Mouse (Mus musculus): ENCODE results near the gene Evi5l. TPM values are rescaled to one million over a fixed set of nuclear protein-coding genes. Genes with fewer than 3 reads are reported as not detected.

Gene Evi5l
- polyA plus RNA-seq, 2 experiments = 3.3 to 3.4 TPM

- ATAC-seq (ENCODE audit: insufficient read depth) = no peak
Measured at GRCm38 (mm10) chr8:4167918-4168317, 1.6 kb downstream of the Evi5l start.

GRCm38 (mm10) chr8:4172486-4172885 lies 6.1 kb downstream of the Evi5l start:
- WGBS (ENCODE audit: insufficient replicate concordance) = 48% methylated on average over 3 of the region's 3 CpGs
- TF ChIP-seq EP300 (IDR thresholded peaks at IDR 0.05; ENCODE audit: low read depth) = no peak
- no peak for TF ChIP-seq CTCF (IDR thresholded peaks at IDR 0.05; ENCODE audit: low read depth)

More at GRCm38 (mm10) chr8:4167918-4168317, 1.6 kb downstream of the Evi5l start:
- no peak overlapping the region for H3K4me3 ChIP-seq (ENCODE audit: insufficient read depth in 1 of 2, low read depth in 2 of 2, low read length in 2 of 2)
- no peak overlapping the region for H3K4me2 ChIP-seq (ENCODE audit: low read depth)
- H3K9me3 ChIP-seq (ENCODE audit: control insufficient read depth, low read length) = no peaks in the 10 kb centered on the region
- no peak overlapping the region for H3K9ac ChIP-seq (replicated peaks)
- H3K27me3 ChIP-seq (ENCODE audit: control insufficient read depth, insufficient read depth, low read length) = no peaks in the 10 kb centered on the region
- DNase-seq (ENCODE audit: low read depth in 3 of 3, low spot score in 3 of 3) = no peak
- H3K36me3 ChIP-seq (replicated peaks; ENCODE audit: control insufficient read depth, insufficient read depth, low read depth) = no peaks in the 10 kb centered on the region
- 94% methylated on average over 1 of the region's 1 CpGs for WGBS (ENCODE audit: insufficient replicate concordance)
- TF ChIP-seq EP300 (IDR thresholded peaks at IDR 0.05; ENCODE audit: low read depth) = no peak
- TF ChIP-seq CTCF (IDR thresholded peaks at IDR 0.05; ENCODE audit: low read depth) = no peak
- peaks cover 7 to 13% of the 10 kb centered on the region in 2 experiments for H3K4me1 ChIP-seq (replicated peaks; ENCODE audit: control insufficient read depth in 2 of 2, insufficient read depth in 2 of 2, low read length in 1 of 2)
- no peak overlapping the region for H3K27ac ChIP-seq

GRCm38 (mm10) chr8:4174018-4174417 lies 7.7 kb downstream of the Evi5l start:
- Histone ChIP-seq H3K27ac (no peak overlapping the region), H3K9ac (replicated peaks) (no peak overlapping the region), H3K4me2 (ENCODE audit: low read depth) (no peak overlapping the region), H3K4me3 (ENCODE audit: insufficient read depth in 1 of 2, low read depth in 2 of 2, low read length in 2 of 2) (no peak overlapping the region), H3K27me3 (ENCODE audit: control insufficient read depth, insufficient read depth, low read length) (no peaks in the 10 kb centered on the region), H3K36me3 (replicated peaks; ENCODE audit: control insufficient read depth, insufficient read depth, low read depth) (no peaks in the 10 kb centered on the region), H3K4me1 (replicated peaks; ENCODE audit: control insufficient read depth in 2 of 2, insufficient read depth in 2 of 2, low read length in 1 of 2) (peaks cover 0 to 2% of the 10 kb centered on the region in 2 experiments; a peak in 2 of 4 replicates), H3K9me3 (ENCODE audit: control insufficient read depth, low read length) (no peaks in the 10 kb centered on the region)
- TF ChIP-seq CTCF (IDR thresholded peaks at IDR 0.05; ENCODE audit: low read depth) (no peak), EP300 (IDR thresholded peaks at IDR 0.05; ENCODE audit: low read depth) (no peak)
- ATAC-seq (ENCODE audit: insufficient read depth) (no peak), DNase-seq (ENCODE audit: low read depth in 3 of 3, low spot score in 3 of 3) (no peak)
- 64% methylated on average over 2 of the region's 2 CpGs for WGBS (ENCODE audit: insufficient replicate concordance)

More at GRCm38 (mm10) chr8:4172486-4172885, 6.1 kb downstream of the Evi5l start:
- peaks cover 2% of the 10 kb centered on the region in 2 experiments; a peak in 2 of 4 replicates for H3K4me1 ChIP-seq (replicated peaks; ENCODE audit: control insufficient read depth in 2 of 2, insufficient read depth in 2 of 2, low read length in 1 of 2)
- DNase-seq (ENCODE audit: low read depth in 3 of 3, low spot score in 3 of 3) (no peak), ATAC-seq (ENCODE audit: insufficient read depth) (no peak)
- no peaks in the 10 kb centered on the region for H3K9me3 ChIP-seq (ENCODE audit: control insufficient read depth, low read length)
- no peak overlapping the region for H3K4me2 ChIP-seq (ENCODE audit: low read depth)
- H3K27ac ChIP-seq = no peak overlapping the region
- H3K9ac ChIP-seq (replicated peaks) = no peak overlapping the region
- no peaks in the 10 kb centered on the region for H3K27me3 ChIP-seq (ENCODE audit: control insufficient read depth, insufficient read depth, low read length)
- H3K4me3 ChIP-seq (ENCODE audit: insufficient read depth in 1 of 2, low read depth in 2 of 2, low read length in 2 of 2) = no peak overlapping the region
- H3K36me3 ChIP-seq (replicated peaks; ENCODE audit: control insufficient read depth, insufficient read depth, low read depth) = no peaks in the 10 kb centered on the region

GRCm38 (mm10) chr8:4183409-4183808 lies 17.0 kb downstream of the Evi5l start:
- H3K9me3 ChIP-seq (ENCODE audit: control insufficient read depth, low read length) = no peaks in the 10 kb centered on the region
- no peak overlapping the region for H3K9ac ChIP-seq (replicated peaks)
- H3K27me3 ChIP-seq (ENCODE audit: control insufficient read depth, insufficient read depth, low read length) = no peaks in the 10 kb centered on the region
- peaks cover 3% of the 10 kb centered on the region for H3K36me3 ChIP-seq (replicated peaks; ENCODE audit: control insufficient read depth, insufficient read depth, low read depth)
- WGBS (ENCODE audit: insufficient replicate concordance) = 71% methylated on average over 8 of the region's 8 CpGs
- ATAC-seq (ENCODE audit: insufficient read depth) (no peak), DNase-seq (ENCODE audit: low read depth in 3 of 3, low spot score in 3 of 3) (no peak)
- H3K4me2 ChIP-seq (ENCODE audit: low read depth) = no peak overlapping the region
- peaks cover 4 to 11% of the 10 kb centered on the region in 2 experiments for H3K4me1 ChIP-seq (replicated peaks; ENCODE audit: control insufficient read depth in 2 of 2, insufficient read depth in 2 of 2, low read length in 1 of 2)
- no peak overlapping the region for H3K4me3 ChIP-seq (ENCODE audit: insufficient read depth in 1 of 2, low read depth in 2 of 2, low read length in 2 of 2)
- no peak overlapping the region for H3K27ac ChIP-seq
- TF ChIP-seq CTCF (IDR thresholded peaks at IDR 0.05; ENCODE audit: low read depth) (no peak), EP300 (IDR thresholded peaks at IDR 0.05; ENCODE audit: low read depth) (no peak)

- DNase-seq (ENCODE audit: low read depth in 3 of 3, low spot score in 3 of 3) = peak in 1 of 3 experiments; percentile 18
- no peak for ATAC-seq (ENCODE audit: insufficient read depth)
- no peak overlapping the region for H3K9ac ChIP-seq (replicated peaks)
- TF ChIP-seq EP300 (IDR thresholded peaks at IDR 0.05; ENCODE audit: low read depth) (no peak), CTCF (IDR thresholded peaks at IDR 0.05; ENCODE audit: low read depth) (no peak)
- H3K9me3 ChIP-seq (ENCODE audit: control insufficient read depth, low read length) = no peaks in the 10 kb centered on the region
- no peak overlapping the region for H3K4me2 ChIP-seq (ENCODE audit: low read depth)
- no peak overlapping the region for H3K4me3 ChIP-seq (ENCODE audit: insufficient read depth in 1 of 2, low read depth in 2 of 2, low read length in 2 of 2)
- H3K4me1 ChIP-seq (replicated peaks; ENCODE audit: control insufficient read depth in 2 of 2, insufficient read depth in 2 of 2, low read length in 1 of 2) = peaks cover 18 to 23% of the 10 kb centered on the region in 2 experiments
- 69% methylated on average over 2 of the region's 2 CpGs for WGBS (ENCODE audit: insufficient replicate concordance)
- no peak overlapping the region for H3K27ac ChIP-seq
- no peaks in the 10 kb centered on the region for H3K27me3 ChIP-seq (ENCODE audit: control insufficient read depth, insufficient read depth, low read length)
- H3K36me3 ChIP-seq (replicated peaks; ENCODE audit: control insufficient read depth, insufficient read depth, low read depth) = peaks cover 3% of the 10 kb centered on the region
Measured at GRCm38 (mm10) chr8:4186151-4186550, 19.8 kb downstream of the Evi5l start.
